Mouse (Mus musculus) skeletal muscle tissue, postnatal 0 days (tissue): ENCODE measurements around the gene Kdm1a. TPM values are rescaled to one million over a fixed set of nuclear protein-coding genes. Genes with fewer than 3 reads are reported as not detected.

Source experiments
- microRNA-seq, 2 experiments: library from miRNA; unstranded; fragments of <30 nt; microRNA quantifications; one replicate each; pipeline ENCODE4; 2016
- polyA plus RNA-seq: library from polyadenylated mRNA; unstranded; fragments of >200 nt; fragmentation: Nextera tagmentation; extraction: Ambion mirVana; gene quantifications from 2 replicates; pipeline ENCODE4 v1.2.1, GENCODE M21; 2015

Kdm1a gene
- polyA plus RNA-seq, result 15.1 and 15.7 TPM in 2 replicates

GRCm38 (mm10) chr4:136602568-136602967 lies at the start of gene Kdm1a:
Gene Kdm1a (minus strand): TSS chr4:136602723.

DNA sequence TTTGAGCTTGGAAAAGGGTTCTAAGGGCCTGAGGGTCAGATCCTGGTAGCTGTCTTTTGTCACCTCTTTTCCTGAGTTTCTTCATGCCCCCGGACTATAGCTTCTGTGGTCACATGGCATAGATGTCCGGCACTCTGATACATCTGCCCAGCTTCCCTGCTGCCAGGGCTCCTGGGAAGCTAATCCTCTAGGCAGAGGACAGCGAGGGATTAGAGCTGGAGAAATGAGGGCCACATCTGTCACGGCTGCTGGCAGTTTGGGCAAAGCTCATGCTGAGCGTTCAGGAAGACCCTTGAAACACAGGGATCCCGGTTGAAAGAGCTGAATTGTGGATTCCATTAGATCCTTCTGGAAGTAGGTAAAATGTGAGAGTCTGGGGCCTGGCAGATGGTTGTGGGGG lies 19.9 kb upstream of the Kdm1a start, which contains the start of gene Lactbl1:
Lactbl1 (plus strand) TSS at position 234 of the 400 bp plus-strand sequence.

GRCm38 (mm10) chr4:136610387-136610856 lies 7.9 kb upstream of the Kdm1a start, which contains the start of gene Tex46:
Gene Tex46 (plus strand): TSS chr4:136610437.

Small RNA genes within 50 kb of the gene (microRNA-seq; reads per million reads assigned to microRNA genes)
- gene Gm22180, result 0 reads per million in 2 experiments

Other genes starting within 250 kb of the Kdm1a start
- not detected in 2 replicates for gene Htr1d, start 179.2 kb downstream of the Kdm1a start, polyA plus RNA-seq
- gene 6030445D17Rik, start 140.5 kb downstream of the Kdm1a start, polyA plus RNA-seq, result 0.51 and 0.67 TPM in 2 replicates
- 40.7 and 43.6 TPM in 2 replicates for gene Luzp1, start 133.0 kb downstream of the Kdm1a start, polyA plus RNA-seq
- not detected in 2 replicates for gene Tex46, start 7.7 kb upstream of the Kdm1a start, polyA plus RNA-seq
- gene Lactbl1, start 19.9 kb upstream of the Kdm1a start, polyA plus RNA-seq, result not detected in 2 replicates
- gene Ephb2, start 233.3 kb upstream of the Kdm1a start, polyA plus RNA-seq, result 1.6 and 1.8 TPM in 2 replicates